Mouse (Mus musculus) cerebellum, postnatal 14 days (tissue): ENCODE results near the gene Wdr59.
"Not testable (repeated sequence)": the region's sequence is repeated elsewhere in the genome, so short reads cannot be mapped to it uniquely, and the experiment has no call there.

Source experiments
- DNase-seq, 2 experiments: peaks; one replicate each; pipeline ENCODE4 v3.0.0; 2021; ENCODE audit warnings: mixed read lengths in 2 of 2

The Wdr59 gene

DNA sequence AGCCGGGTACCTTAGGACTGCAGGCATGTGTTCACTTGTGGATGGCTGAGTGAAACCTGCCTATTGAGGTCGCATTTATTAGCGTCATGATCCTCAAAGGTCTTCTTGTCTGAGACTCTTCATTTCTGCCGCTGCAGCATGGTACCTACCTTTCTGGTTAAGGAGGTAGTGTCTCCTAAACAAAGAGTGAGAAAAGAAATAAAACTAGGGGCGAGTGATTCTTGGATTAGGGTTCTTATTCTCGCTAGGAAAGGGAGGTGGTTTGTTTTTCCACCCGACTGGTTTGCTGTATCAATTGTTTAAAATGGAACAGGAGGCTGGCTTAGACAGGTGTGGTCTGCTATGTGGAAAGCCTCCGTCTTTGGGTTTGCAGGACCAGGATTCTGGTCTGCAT is 15.9 kb upstream of the Wdr59 start:
- no peak for DNase-seq

DNA sequence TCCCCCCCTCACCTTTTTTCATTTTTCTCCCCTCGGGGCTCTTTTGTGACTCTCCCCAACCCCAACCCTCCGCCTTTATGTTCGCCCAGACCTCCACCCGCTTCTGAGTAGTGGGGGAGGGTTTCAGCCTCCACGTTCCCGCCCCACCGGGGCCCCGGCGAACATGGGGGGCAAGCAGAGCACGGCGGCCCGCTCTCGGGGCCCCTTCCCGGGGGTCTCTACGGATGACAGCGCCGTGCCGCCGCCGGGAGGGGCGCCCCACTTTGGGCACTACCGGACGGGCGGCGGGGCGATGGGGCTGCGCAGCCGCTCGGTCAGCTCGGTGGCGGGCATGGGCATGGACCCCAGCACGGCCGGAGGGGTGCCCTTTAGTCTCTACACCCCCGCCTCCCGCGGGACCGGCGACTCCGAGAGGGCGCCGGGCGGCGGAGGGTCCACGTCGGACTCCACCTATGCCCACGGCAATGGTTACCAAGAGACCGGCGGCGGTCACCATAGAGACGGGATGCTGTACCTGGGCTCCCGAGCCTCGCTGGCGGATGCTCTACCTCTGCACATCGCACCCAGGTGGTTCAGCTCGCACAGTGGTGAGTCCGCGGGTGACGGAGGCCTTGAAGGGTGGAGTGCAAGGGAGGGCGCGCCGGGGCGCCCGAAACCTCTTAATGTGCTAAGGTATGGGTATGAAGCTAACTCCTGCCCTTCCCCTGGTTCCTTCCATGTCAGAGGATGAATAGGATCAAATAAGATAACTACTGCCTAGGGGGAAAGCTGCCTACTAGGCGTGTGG is 15.3 kb upstream of the Wdr59 start:
- peak; percentile 61 to 65 for DNase-seq

DNA sequence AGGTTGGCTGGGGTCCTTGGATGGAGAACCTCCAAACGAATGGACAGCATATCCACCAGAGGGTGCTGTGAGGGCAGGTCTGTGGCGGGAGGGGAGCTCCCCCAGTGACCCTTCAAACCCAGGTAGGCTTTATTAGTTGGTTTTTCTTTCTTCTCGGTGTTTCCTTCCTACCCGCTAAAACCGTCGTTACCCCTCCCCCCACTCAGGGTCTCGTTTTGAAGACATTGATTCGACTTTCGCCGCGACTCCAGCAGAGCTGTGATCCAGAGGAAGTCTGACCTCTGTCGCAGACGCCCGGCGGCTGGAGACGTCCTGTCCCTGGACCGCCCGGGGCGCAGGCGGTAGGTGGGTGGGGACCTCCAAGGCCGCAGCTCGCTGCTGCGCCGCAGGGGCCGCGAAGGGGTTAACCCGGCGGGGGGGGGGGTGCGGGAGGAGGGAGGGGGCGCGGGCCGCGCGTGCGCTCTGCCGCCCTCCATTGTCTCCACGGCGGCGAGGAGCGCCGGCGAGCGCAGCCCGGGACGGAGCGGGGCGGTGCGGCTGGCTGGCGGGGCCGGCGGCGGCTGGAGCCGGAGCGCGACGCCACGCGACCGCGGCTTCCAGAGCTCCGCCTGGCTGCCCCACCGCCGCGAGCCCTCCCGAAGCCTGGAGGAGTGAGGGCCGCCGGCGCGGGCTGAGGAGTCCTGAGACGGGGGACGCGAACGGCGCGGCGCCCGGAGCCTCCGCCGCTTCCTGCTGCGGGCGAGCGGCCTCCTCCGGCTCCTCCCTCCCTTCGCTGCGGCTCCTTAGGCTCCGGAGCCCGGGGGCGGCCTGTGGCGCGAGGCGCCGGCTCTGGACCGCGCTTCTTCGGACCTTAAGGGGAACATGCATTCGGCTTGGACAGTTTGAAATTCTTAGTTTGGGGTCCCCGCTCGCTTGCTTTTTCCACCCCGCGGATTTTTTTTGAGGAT is 14.4 kb upstream of the Wdr59 start, which contains the start of gene Znrf1:
TSS of gene Znrf1 (plus strand) at position 67 of the 947 bp plus-strand sequence.
- peak; percentile 84 to 86 for DNase-seq

GRCm38 (mm10) chr8:111535491-111535890 is 13.6 kb upstream of the Wdr59 start:
- DNase-seq = no peak

- DNase-seq = no peak
These were observed 11.6 kb upstream of the Wdr59 start for GRCm38 (mm10) chr8:111533503-111533902.

DNA sequence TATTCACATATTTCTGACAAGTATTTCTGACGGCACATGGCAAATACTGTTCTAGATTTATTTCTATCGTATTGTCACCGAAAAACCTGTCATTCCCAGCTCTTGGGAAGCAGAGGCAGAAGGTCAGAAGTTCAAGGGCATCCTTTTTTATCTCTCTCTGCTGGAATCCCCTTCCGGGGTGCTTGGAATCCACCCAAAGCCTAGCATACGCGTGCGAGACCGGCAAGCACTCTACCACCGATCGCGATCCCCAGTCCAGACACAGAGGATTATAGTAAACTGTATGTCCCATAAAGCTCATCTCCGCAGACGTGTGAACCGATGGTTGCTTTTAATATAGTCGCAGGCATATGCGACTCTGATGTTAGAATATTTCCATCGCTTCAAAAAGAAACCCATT is 9.7 kb upstream of the Wdr59 start:
- DNase-seq = no peak

- no peak for DNase-seq
These were observed 9.3 kb upstream of the Wdr59 start for GRCm38 (mm10) chr8:111531191-111531590.

DNA sequence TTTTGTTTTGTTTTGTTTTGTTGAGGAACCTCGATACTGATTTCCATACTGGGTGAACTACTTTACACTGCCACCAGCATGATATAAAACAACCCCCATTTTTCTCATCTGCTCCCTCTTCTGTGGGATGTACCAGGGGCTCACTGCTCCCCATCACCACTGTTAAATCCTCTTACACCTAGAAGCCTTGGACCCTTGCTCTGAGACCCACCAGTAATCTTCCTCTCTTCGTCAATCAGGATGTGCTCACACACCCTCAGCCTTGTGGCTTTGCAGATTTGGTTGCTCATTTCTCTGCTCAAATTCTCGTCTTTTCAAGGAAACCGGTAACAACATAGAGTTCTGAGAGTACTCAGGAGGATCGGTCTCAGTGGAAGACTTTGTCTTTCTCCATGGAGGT is 6.2 kb upstream of the Wdr59 start:
- no peak for DNase-seq

DNA sequence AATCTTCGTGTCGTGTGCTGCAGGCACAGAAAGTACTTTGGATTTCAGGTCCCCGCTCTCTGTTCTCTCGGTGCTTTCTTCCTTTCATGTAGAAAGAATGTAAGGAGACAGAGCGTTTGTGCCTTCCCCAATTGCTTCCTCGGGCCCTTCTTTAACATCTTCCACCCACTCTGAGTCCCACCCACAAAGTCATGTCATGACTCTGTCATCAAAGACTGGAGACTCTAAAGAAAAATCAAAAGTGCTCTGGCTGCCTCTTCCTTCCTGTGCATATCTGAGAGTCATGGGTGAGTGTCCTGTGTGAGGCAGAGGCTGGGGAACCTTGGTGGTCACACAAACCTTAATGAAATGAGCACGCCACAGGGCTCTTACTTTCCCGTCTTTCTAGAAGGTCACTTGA is 5.3 kb upstream of the Wdr59 start:
- no peak for DNase-seq

DNA sequence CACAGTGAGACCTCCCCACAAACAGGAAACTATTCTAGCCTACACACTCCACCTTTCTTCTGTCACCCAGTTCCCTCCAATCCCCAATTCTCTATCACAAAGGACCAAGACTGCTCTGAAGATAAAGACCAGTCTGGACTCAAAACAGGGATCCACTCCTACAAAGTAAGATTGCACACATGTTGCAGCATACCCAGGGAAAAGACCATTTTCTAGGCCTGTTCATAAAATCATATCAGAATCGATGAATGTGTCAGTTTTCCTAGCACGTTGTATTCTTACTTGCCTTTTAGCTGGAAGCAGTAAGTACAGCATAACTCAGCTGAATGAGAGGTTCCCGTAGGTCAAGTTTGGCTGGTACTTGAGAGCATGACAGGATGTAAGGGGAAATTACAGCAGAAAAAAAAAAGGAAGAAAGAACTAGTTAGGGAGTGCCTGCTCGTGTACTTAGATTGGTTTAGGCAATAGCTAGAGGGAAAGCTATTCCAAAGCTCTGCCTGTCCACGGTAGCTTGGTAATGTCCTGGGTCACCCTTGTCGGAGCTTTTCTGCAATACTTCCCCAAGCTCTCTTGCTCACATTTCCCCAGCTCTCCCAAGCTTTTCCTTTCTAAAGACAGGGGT is 4.6 kb upstream of the Wdr59 start:
- no peak for DNase-seq

DNA sequence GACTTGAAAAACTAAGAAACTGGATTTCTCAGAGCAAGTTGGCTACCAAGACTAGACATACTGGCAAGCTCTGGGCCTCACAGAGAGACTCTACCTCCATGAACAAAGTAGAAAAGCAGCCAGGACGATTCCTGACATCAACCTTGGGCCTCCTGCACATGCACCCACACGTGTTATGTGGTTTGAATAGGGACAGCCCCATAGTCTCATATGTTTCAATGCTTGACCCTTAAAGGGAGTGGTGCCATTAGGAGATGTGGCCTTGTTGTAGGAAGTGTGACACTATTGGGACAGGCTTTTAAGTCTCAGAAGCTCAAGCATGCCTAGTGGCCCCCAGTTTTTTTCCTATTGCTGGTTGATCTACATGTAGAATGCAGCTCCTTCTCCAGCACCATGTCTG is 4.4 kb downstream of the Wdr59 start:
- no peak for DNase-seq

DNA sequence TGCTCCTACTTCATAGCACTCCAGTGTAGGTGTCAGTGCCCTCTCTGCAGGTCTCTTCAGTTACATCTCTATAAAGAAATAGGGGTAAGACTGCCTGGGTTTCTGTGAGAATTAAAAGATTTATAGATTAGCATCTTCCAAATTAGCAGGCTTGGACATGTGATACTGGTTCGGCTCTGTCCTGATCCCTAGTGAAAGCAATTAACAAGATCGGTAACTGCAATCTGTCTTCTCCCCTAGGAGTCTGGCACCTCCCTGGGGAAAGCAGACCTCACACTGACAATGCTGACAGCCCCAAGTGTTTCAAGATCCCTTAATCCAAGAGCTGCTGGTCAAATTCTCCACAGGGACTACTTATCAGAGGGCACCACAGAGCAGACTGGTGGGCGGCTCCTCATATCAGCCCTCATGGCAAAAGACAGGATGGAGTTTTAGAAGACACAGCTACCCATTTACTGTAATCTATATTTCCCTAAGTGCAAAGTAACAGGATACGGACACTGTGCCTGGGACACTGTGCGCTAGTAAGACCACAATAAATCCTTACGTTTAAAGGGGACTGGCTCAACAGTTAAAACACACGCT is 5.3 kb downstream of the Wdr59 start:
- peak in 1 of 2 experiments; percentile 43 for DNase-seq

DNA sequence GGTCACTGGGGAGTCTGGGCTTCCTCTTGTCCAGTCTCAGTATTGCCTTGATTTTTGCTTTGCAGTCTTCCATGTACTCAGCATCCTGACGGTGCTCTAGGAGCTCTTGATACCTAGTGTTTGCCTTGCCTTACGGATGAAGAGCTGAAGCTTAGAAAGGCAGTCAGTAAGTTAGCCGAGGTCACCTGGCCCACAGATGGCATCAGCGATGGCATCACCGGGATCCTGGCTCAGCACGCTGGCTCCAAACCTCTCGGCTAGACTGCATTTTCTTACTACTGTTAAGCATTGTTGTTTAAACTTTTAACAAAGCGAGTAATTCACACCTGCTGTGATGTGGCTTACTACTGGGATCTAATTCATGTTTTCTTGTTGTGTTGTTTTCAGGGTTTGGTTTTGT is 8.4 kb downstream of the Wdr59 start:
- DNase-seq = peak; percentile 53 to 73

DNA sequence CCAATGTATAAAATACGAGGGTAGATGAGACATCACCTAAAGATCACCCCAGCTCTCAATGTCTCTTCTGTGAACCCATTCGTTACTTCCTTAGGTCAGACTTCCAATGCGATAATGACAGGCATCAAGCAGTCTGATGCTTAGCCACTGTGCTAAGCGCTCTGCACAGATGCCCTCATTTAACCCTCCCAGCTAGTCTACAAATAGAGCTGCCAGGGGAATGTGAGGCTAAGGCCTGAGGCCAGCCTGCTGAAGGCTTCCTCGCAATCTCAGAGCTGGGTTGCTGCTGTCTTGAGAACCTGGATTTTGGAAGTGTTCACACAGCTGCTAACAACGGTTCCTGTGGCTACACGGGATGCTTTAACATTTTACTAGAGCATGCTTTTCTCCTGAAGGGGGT is 9.0 kb downstream of the Wdr59 start:
- DNase-seq = peak; percentile 44 to 51

DNA sequence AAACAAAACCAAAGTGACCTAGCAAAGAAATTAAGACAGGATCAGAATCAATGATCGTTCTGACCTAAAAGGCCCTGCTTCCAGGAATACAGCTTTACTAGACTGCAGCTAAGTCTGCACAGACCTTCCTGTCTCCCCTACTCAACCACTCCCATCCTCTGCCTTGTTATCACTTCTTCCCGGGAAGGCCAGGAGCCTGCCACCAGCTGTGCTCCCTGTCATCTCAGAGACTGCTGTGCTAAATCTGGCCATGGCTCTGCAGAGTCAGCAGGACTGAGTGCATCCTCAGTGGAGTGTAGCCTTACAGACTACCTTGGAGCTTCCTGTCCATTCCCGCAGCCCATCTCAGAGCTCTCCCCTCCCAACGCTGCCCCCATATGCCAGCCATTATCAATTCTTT is 11.5 kb downstream of the Wdr59 start:
- DNase-seq = no peak

GRCm38 (mm10) chr8:111509278-111509677 is 12.6 kb downstream of the Wdr59 start:
- DNase-seq = no peak

DNA sequence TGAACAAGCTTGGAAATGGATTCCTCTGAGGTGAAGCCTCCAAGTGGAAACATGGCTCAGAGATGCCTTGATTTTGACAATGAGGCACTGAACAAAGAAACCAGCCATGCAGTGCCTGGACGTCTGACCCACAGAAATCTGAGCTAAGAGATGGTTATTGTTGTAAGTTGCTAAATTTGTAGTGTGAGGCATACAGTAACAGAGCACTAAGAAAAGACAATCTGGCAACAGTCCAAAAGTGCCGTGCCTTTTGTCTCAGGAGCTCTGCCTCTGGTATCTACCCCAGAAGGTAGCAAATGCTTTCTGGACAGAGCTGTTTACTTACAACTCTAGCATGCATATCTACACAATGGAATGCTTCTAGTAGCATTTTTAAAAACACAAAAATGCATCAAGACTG is 13.3 kb downstream of the Wdr59 start:
- DNase-seq = no peak

- DNase-seq = no peak
These were observed 20.0 kb downstream of the Wdr59 start for GRCm38 (mm10) chr8:111501724-111502464.

GRCm38 (mm10) chr8:111498249-111498648 is 23.6 kb downstream of the Wdr59 start:
- not testable (repeated sequence) for DNase-seq

DNA sequence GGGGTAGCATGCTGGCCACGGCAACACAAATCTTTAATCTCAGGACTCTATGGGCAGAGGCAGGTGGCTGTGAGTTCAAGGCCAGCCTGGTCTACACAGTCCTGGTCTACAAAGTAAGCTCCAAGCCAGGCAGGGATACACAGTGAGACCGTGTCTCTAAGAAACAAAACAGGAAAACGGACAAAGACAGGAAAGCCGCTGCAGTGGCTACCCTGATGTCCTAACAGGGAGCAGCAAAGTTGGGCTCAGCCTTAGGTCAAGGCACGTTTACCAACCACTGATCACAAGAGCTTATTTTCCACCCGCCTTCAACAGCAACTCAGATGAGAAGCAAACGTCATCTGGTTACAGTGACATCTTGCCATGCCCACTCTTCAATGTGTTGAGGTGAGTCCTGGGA is 25.6 kb downstream of the Wdr59 start:
- DNase-seq = no peak

GRCm38 (mm10) chr8:111493176-111493575 is 28.7 kb downstream of the Wdr59 start:
- no peak for DNase-seq

- DNase-seq = no peak
These were observed 29.4 kb downstream of the Wdr59 start for GRCm38 (mm10) chr8:111492508-111492907.
